Mouse (Mus musculus): Measurements from ENCODE around the gene Lyz1. TPM values are rescaled to one million over a fixed set of nuclear protein-coding genes. Genes with fewer than 3 reads are reported as not detected.

Gene Lyz1
- polyA plus RNA-seq (2012; rRNA removed), result 0.10 and 0.13 TPM in 2 replicates

DNA sequence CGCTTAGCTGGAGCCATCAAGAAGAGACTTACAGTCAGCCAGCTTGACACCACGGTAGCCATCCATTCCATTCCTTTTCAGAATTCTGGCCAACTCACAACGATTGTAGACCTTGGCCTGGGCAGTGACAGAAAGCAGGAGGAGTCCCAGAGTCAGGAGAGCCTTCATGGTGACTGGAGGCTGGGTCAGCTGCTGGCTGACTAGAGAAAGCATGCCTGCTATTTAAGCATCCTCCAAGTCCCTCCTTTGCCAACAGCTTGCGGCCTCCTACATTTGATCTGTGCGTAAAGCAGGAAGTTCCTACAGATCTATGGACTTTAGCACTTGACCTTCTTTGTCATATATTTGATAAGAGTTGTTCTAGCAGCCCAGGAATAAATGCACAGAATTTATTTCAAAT is at the start of gene Lyz1:
TSS of gene Lyz1 (minus strand) at position 198 of the 400 bp plus-strand sequence.

DNA sequence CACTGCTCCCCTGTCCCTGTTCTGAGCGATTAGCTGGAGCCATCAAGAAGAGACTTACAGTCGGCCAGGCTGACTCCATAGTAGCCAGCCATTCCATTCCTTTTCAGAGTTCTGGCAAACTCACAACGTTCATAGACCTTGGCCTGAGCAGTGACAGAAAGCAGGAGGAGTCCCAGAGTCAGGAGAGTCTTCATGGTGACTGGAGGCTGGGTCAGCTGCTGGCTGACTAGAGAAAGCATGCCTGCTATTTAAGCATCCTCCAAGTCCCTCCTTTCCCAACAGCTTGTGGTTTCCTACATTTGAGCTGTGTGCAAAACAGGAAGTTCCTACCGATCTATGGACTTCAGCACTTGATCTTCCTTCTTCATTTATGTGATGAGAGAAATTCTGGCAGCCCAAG is 10.6 kb downstream of the Lyz1 start, which contains the start of gene Lyz2:
TSS of gene Lyz2 (minus strand) at position 273 of the 400 bp plus-strand sequence.

DNA sequence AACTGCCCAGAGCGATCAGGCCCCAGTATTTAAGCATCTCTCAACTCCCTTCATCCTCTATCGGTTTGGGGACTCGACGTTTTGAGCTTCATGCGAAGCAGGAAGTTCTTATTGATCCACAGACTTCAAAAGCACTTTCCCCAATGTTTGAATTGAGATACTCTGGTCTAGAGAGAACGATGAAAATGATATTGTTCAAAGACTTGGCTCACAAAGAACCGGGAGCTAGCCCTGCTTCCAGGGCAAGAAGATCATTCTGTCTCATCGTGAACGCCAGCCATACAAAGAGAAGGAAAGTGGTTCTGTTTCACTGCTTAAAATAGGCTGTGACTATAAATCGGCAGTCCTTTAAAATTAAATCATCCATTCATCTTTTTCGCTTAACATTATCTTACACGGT is 54.1 kb downstream of the Lyz1 start, which contains the start of gene 9530003J23Rik:
TSS of gene 9530003J23Rik (minus strand) at position 101 of the 400 bp plus-strand sequence.

Other genes with a start within 250 kb of the Lyz1 start
- 0.06 TPM in 1 of 2 replicates, not detected in the other for gene Lrrc10, start 247.5 kb downstream of the Lyz1 start, polyA plus RNA-seq (2012; rRNA removed)
- gene Cct2, start 229.1 kb downstream of the Lyz1 start, polyA plus RNA-seq (2012; rRNA removed), result 260 and 261 TPM in 2 replicates
- gene Frs2, start 144.3 kb downstream of the Lyz1 start, polyA plus RNA-seq (2012; rRNA removed), result 31.0 and 31.2 TPM in 2 replicates
- 108 and 114 TPM in 2 replicates for gene Yeats4, start 68.4 kb downstream of the Lyz1 start, polyA plus RNA-seq (2012; rRNA removed)
- not detected in 2 replicates for gene 9530003J23Rik, start 54.2 kb downstream of the Lyz1 start, polyA plus RNA-seq (2012; rRNA removed)
- gene Lyz2, start 10.5 kb downstream of the Lyz1 start, polyA plus RNA-seq (2012; rRNA removed), result 9.0 and 9.8 TPM in 2 replicates
- gene Cpsf6, start 87.1 kb upstream of the Lyz1 start, polyA plus RNA-seq (2012; rRNA removed), result 115 and 119 TPM in 2 replicates

All from central nervous system, embryonic 18 days (tissue).